Mouse (Mus musculus) WW6 (cell line): Measurements from ENCODE around the gene Defb30.

Experiments used
- DNase-seq: peaks from one replicate; pipeline ENCODE4 v3.0.0-alpha.2; 2013; ENCODE audit warnings: low read depth, low spot score

Defb30 gene

DNA sequence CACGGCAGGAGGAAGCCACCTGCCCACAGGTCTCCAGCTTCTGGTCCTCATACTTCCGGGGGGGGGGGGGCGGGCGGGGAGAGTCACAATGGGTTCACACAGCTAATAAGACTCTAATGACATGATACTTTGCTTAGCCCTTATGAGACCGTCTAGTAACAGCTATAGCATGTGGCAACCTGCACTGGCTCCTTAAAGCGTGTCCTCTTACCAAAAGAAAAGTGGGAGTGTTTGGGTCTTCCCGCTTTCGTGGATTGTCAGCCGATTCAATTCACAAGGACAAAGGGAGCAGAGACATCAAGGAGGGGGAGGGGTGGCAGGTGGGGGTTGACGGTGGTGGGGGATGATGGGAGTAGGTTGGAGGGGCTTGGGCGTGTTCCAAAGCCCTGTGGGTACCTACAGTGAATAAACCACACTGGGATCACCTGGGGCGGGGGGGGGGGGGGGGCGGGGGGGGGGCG lies at the start of gene Defb30:
Defb30 (minus strand) TSS at position 51 of the 461 bp plus-strand sequence.
- DNase-seq: no peak

DNA sequence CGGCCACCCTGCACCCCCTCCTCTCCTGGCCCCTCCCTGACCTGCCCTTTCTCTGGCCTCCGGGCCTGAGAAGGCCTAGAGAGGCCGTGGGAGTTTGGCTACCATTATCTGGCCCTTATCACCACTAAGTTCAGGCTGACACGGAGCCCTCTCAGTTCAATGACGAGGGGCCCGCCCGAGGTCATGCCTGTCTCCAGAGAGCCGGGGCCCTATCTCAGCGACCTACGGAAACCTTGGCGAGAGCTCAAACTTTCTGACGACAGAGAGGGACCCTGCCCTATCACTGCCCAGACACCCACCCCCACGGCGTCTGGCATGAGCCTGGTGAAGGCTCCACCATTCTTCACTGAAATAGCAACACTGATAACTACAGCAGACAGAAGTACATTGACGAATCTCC lies 17.9 kb upstream of the Defb30 start:
- no peak for DNase-seq

DNA sequence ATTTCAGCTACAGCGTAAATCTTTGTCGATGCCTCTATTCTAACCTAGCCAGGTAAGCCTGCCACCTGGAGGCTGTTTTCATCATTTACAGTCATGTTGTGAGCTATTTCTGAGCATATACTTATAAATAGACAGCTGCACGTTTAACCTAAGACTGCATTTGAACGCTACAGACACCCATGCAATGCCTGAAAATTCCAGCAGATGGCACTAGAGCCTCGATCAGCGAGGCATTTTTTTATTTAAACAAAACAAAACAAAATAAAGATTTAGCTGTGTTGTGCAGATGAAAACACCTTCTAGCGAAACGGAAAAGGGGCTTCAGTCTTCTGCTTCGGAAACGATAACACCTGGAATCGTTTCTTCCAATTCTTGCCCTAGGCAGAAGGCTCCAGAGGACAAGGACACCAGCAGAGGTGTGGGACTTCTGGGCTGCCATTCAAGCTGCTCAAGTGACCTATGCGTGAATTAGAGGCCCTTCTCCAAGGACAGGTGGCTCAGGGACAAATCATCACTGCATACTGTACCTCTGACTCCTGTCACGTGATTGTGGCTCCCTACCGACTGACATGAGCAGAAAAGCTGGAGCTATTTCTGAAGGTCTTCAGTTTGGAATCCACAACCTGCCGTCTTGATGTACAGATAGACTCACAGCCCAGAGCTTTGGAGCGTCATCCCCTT lies 17.0 kb upstream of the Defb30 start:
- no peak for DNase-seq

DNA sequence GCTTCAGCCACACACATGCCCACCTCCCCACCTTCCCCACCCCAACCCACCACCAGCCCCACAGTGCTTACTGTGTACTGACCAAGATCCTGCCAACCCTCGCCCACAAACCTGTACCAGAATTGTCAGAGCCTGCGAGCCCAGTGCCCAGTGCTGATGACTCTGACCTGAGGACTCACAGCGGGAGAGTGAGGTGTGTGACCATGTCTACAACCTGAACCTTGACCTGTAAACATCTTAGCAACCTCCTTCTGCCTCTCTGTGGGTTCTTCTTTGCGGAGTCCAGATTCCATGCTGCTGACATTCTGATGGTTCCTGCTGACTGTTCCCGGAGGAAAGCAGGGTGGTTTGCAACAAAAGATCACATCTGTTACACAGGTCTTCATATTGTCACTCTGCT lies 15.6 kb upstream of the Defb30 start:
- DNase-seq: no peak

DNA sequence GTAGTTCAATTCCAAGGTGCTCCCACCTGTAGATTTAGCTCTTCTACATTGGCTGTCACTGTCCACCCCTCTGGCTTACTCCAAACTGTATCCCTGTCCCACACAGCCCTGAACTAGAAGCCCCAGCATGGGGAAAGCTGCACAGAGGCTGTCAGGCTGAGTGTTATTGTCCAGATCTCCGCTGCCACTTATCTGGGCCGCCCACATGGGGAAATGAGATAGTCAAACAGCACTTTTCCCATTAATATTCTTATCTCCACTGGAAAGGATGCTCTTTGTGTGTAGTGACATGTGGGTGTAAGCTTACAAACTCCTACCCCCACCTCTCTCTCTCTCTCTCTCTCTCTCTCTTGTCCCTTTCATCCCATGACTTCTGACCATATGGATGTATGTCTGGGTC lies 12.4 kb upstream of the Defb30 start:
- DNase-seq: no peak

DNA sequence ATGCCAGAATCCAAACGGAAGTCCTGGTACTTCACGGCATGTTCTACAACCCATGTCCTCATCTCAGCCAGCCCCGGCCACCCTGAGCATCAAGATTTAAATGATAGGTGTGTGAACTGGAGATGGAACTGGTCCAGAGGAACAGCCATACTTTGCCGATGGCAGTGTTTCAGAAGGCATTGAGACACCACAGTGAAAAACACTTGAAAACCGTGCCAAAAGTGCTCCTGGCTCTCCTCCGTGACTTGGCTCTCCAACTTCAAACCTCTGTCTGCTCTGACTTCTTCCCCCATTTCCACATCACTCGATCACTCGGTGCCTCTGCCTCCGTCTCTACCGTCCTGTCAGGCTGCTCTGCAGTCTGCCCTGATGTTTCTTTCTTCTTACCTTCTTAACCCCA lies 10.6 kb upstream of the Defb30 start:
- no peak for DNase-seq

DNA sequence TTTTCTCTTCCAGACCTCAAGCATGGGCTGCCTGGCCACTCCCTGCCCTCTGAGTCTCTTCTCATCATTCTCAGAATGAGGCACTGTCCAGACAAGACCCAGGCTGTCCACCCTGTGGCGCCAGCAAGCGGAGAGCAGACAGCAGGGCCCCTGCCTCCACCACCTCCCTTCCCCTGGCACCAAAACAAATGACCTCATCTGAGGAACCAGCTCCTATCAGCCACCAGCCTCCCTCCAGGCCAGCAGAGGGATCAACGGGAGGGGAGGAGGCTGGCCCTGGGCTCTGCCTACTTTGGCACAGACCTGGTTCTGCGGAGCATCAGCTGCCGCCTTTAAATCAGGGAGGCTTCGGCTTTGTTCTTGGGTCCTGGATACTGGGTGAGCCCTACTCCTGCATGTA lies 5.0 kb upstream of the Defb30 start:
- no peak for DNase-seq

DNA sequence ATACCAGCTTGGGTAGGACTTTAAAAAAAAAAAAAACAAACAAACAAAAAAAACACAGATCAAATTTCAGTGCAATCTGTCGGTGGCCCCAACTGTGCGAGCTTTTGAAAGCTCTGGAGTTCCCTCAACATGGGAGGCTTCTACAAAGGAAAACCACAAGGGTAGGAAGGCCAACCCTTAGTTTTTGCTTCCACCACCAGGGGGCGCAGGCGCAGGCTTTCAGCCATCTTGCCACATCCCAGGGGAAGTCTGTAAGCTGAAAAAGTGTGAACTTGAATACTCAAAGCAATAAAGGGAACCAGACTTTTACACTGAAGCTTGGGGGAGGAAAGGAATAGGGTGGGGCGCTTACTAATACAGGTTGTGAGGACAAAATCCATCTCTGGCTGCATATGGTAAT lies 1.0 kb upstream of the Defb30 start:
- DNase-seq: peak; percentile 56

DNA sequence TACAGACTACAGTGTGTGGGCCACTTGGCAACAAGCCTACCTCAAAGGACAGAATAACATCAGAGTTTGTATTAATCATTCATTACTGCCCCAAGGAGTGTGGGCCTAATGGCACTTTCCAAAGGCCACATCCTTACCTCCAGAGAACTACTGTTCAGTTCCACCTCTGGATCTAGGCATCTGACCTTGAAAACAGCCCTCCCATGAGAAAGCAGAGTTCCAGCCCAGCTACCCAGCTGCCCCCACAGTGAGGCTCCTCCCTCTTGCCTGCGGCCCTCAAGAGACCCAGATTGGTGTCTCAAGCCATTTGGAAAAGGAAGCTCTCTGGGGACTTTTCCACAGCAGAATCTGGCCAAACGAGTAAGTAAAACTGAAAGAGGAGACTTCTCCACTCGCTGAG lies 3.1 kb downstream of the Defb30 start, which contains the start of gene Defb42:
Defb42 (plus strand) TSS at position 301 of the 400 bp plus-strand sequence.
- no peak for DNase-seq

DNA sequence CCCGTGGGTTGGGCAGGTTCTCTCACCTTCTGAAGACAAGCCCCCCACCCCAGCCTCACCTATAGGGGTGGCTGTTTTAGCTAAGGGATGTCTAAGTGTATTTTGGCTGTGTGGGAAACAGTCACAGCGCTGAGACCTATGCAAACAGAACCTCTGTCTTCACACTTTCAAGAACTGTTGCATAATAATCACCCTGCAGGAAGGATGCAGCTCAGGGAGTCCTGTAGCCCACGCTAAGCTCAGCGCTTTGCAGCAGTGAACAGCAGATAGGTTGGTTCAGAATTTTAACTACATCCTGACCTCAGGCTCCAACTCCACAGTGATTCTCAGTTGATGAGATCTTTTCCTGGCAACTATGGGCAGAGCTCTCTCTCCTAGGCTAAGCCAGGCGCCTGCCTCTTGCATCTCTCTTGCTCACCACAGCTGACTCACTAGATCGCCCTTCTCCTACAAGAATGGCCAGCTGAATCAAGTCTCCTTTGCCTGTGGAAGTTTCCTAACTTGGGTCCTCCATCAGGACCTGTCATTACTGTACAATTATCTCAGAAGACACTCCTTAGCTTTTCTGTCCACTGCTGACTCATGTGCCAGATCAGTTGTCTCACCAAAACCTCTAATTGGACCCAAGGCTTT lies 29.1 kb downstream of the Defb30 start:
- no peak for DNase-seq

DNA sequence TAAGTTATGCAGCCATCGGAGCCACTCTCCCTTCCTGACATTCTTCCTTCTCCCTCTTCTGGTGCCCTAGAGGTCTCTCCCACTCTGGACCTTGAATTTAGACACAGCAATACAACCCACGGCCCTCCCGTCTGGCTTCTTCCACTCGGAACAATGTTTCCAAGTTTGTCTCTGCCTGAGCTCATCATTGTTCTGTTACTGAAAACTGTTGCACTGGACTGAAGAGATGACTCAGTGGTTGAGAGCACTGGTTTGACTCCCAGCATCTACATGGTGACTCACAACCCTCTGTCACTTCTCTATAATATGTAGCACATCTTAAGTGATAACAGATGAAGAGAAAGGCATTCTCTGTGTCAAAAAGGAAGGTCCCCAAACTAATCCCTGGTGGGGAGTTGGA lies 35.1 kb downstream of the Defb30 start:
- DNase-seq: no peak

DNA sequence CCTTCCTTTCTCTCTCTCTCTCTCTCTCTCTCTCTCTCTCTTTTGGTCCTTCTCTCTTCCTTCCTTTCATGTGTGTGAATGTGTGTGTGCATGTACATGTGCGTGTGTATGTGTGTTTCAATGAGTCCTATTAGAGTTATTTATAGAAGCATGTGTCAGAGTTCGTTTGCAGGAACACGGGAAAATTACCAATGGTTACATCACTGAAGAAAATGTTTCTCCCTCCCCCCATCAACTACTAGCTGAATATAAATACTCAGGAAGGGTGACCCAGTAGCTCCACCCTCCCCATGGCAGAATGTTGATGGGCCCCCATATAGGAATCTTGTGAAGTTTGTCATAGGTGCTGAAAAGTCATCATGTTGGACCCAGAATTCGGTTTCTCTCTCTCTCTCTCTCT lies 36.7 kb downstream of the Defb30 start:
- no peak for DNase-seq

DNA sequence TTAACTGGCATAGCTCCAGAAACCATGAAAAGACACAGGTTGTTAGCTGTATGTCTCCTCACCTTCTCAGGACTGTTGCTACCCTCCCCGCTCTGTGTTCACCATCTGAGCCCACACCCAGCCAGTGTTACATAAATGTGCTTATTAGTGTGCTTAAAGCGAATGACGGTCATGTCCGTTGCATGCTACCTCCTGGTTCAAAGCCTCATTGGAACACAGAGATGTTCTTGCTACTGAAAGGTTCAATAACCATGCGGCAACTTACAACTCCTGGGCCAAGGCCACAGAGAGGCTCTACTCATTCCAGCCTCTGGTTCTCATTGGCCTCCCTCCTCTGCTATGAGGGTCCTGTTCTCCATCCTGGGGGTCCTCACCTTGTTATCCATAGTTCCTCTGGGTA lies 38.3 kb downstream of the Defb30 start, which contains the start of gene Defb43:
Defb43 (plus strand) TSS at position 301 of the 400 bp plus-strand sequence.
- no peak for DNase-seq

DNA sequence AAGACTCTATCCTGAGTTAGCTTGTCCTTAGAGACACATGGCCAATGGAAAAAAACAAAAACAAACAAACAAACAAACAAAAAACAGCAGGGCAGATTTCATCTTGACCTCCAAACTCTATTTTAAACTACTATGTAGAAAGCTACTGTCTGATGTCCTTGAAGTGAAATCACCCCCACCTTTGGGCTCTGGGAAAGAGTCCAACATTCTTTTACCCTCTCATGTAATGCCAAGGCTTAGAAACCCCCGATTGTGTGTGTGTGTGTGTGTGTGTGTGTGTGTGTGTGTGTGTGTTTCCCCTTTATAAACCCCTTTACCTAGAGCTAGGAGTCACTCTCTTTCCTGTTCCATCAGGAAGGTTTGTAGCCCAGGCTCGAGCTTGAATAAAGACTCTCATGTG lies 47.2 kb downstream of the Defb30 start:
- no peak for DNase-seq

DNA sequence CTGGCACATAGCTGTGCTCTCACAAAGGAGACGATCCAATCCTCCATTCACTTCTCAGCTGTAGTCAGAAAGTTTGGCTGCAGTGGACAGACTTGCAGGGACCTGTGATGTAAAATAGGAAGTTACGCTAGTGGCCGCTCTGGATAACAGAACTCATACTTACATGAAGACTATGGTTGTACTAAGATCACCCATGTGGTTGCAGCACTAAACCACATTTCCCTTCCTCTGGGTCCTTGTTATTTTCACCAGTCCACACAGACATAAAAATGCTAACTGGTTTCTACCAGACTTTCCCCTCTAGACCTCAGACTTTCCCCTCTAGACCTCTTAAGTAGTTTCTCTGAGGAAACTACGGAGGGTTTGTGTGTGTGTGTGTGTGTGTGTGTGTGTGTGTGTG lies 50.8 kb downstream of the Defb30 start:
- DNase-seq: no peak

DNA sequence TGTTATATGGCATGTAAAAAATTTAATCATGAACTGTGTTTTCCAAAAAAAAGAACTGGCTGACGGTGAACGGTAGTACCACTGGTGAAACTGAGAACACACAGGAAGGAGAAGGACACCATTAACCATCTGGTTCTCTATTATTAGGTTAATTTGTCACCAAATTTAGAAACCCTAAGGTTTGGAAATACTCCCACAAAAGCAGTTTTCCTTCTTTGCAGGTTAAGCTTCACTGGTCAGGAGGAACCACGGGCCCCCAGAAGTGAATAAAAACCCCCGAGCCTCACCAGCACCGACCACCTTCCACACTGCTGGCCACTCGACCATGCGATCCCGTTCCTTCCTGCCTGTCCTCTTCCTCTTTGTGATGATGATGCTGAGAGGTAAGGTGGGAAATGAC lies 52.0 kb downstream of the Defb30 start, which contains the start of gene Defb47:
Defb47 (plus strand) TSS at position 301 of the 400 bp plus-strand sequence.
- DNase-seq: no peak

DNA sequence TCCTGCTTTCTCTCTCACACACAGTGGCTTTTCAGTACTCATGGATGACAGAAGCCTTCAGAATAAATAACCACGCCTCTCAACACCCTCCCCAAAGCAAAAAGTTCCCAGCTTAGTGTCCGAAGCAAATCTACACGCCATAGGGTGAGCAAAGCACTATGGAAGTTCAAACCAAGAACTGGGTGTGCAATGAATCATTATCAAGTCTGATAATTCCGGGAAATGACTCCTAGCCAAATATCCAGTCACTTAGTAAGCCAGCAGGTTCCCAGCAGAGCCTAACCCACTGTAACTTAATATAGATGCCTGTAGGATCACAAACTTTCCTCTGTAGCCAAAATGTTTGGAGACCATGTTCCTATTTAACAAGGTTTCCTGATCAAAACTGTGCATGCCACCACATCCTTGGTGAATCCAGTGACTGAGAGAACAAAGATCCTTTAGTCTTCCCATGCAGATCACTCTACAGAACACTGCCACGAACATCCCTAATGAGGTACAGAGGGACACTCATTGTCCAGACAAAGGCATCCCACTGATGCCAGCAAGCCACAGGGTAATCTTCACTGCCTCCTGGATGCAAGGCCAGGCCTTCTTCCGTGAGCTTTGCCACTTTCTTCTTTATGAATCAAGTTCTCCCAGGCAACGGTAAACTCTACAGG lies 57.8 kb downstream of the Defb30 start:
- no peak for DNase-seq

DNA sequence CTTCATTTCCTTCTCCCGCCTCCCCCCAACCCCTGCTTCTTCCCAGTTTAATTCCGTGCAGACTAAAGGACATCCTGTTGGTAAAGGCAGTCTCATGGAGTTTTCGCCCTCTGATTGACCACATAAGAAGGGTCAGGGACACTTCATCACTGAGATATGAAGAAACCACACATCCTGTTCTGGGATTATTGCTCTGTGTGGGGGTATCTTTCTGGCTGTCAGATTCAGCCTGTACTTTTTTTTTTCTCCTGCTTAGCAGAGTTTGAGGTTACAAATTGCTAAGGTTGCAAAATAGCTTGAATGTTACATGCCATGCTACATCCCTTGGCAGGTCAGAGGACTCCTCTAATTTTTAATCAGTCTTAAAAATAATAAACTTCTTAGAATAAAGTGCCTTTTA lies 58.5 kb downstream of the Defb30 start:
- DNase-seq: no peak

DNA sequence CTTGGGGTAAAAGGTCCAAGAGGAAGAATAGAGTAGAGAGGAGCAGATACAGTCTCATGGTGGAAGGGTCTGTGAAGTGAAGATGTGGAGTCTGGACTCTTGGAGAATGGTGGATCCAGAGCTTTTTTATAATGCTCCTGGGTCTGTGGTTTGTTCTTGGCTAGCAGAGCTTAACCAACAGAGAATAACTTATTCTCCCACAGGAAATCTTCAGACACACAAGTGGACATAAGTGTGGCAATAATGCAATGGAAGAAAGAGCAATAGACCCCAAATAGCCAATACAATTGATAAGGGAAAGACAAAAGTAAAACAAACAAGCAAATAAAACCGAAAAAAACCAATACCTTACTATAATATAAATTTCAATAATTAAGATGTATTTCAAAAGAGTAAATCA lies 65.3 kb downstream of the Defb30 start, which contains the start of gene Defb48:
Defb48 (minus strand) TSS at position 101 of the 400 bp plus-strand sequence.
- no peak for DNase-seq
